Mouse (Mus musculus): ENCODE results near the gene Pdcd1lg2. TPM values are rescaled to one million over a fixed set of nuclear protein-coding genes. Genes with fewer than 3 reads are reported as not detected.

Gene Pdcd1lg2
- polyA plus RNA-seq, 1 experiment from 2014 or later, result not detected

GRCm38 (mm10) chr19:29472946-29473345 is 62.2 kb downstream of the Pdcd1lg2 start:
- 73% methylated on average over 5 of the region's 5 CpGs for WGBS
- Histone ChIP-seq H3K36me3 (no peaks in the 10 kb centered on the region), H3K4me3 (no peak overlapping the region), H3K27me3 (replicated peaks) (no peaks in the 10 kb centered on the region), H3K4me2 (no peak overlapping the region), H3K27ac (replicated peaks) (peak overlapping the region; percentile 34), H3K4me1 (peaks cover 52% of the 10 kb centered on the region), H3K9ac (no peak overlapping the region), H3K9me3 (no peaks in the 10 kb centered on the region)
- no peak for ATAC-seq (ENCODE audit: extremely low read depth, insufficient number of reproducible peaks, low FRiP score, low TSS enrichment)

GRCm38 (mm10) chr19:29474803-29475202 is 64.1 kb downstream of the Pdcd1lg2 start:
- peaks cover 39% of the 10 kb centered on the region for H3K4me1 ChIP-seq
- H3K27me3 ChIP-seq (replicated peaks), result no peaks in the 10 kb centered on the region
- 53% methylated on average over 2 of the region's 2 CpGs for WGBS
- no peak overlapping the region for H3K9ac ChIP-seq
- H3K36me3 ChIP-seq, result no peaks in the 10 kb centered on the region
- H3K4me3 ChIP-seq, result no peak overlapping the region
- H3K9me3 ChIP-seq, result no peaks in the 10 kb centered on the region
- H3K4me2 ChIP-seq, result no peak overlapping the region
- no peak overlapping the region for H3K27ac ChIP-seq (replicated peaks)
- ATAC-seq (ENCODE audit: extremely low read depth, insufficient number of reproducible peaks, low FRiP score, low TSS enrichment), result no peak

GRCm38 (mm10) chr19:29475210-29475620 is 64.5 kb downstream of the Pdcd1lg2 start:
- ATAC-seq (ENCODE audit: extremely low read depth, insufficient number of reproducible peaks, low FRiP score, low TSS enrichment), result no peak
- no peaks in the 10 kb centered on the region for H3K27me3 ChIP-seq (replicated peaks)
- WGBS, result 76% methylated on average over 4 of the region's 4 CpGs
- H3K36me3 ChIP-seq, result no peaks in the 10 kb centered on the region
- no peaks in the 10 kb centered on the region for H3K9me3 ChIP-seq
- H3K4me1 ChIP-seq, result peaks cover 35% of the 10 kb centered on the region
- no peak overlapping the region for H3K9ac ChIP-seq
- no peak overlapping the region for H3K27ac ChIP-seq (replicated peaks)
- no peak overlapping the region for H3K4me3 ChIP-seq
- no peak overlapping the region for H3K4me2 ChIP-seq

- Histone ChIP-seq H3K4me1 (peaks cover 4% of the 10 kb centered on the region; the same call in 1 of the 2 replicates), H3K4me2 (no peak overlapping the region), H3K9me3 (no peaks in the 10 kb centered on the region), H3K27ac (replicated peaks) (no peak overlapping the region), H3K4me3 (no peak overlapping the region), H3K36me3 (no peaks in the 10 kb centered on the region), H3K9ac (no peak overlapping the region), H3K27me3 (replicated peaks) (no peaks in the 10 kb centered on the region)
- WGBS, result 25% methylated on average over 4 of the region's 4 CpGs
- no peak for ATAC-seq (ENCODE audit: extremely low read depth, insufficient number of reproducible peaks, low FRiP score, low TSS enrichment)
These were observed 67.9 kb downstream of the Pdcd1lg2 start for GRCm38 (mm10) chr19:29478598-29478997.

- H3K36me3 ChIP-seq, result no peaks in the 10 kb centered on the region
- peaks cover 4% of the 10 kb centered on the region; the same call in 1 of the 2 replicates for H3K4me1 ChIP-seq
- no peaks in the 10 kb centered on the region for H3K27me3 ChIP-seq (replicated peaks)
- H3K4me2 ChIP-seq, result no peak overlapping the region
- H3K4me3 ChIP-seq, result no peak overlapping the region
- no peak overlapping the region for H3K27ac ChIP-seq (replicated peaks)
- no peaks in the 10 kb centered on the region for H3K9me3 ChIP-seq
- no peak for ATAC-seq (ENCODE audit: extremely low read depth, insufficient number of reproducible peaks, low FRiP score, low TSS enrichment)
- no peak overlapping the region for H3K9ac ChIP-seq
- WGBS, result 70% methylated on average over 6 of the region's 6 CpGs
These were observed 70.9 kb downstream of the Pdcd1lg2 start for GRCm38 (mm10) chr19:29481578-29481977.

- ATAC-seq (ENCODE audit: extremely low read depth, insufficient number of reproducible peaks, low FRiP score, low TSS enrichment), result no peak
- Histone ChIP-seq H3K4me1 (peaks cover 4% of the 10 kb centered on the region; the same call in 1 of the 2 replicates), H3K36me3 (no peaks in the 10 kb centered on the region), H3K4me3 (no peak overlapping the region), H3K9me3 (no peaks in the 10 kb centered on the region), H3K4me2 (no peak overlapping the region), H3K9ac (no peak overlapping the region), H3K27ac (replicated peaks) (no peak overlapping the region), H3K27me3 (replicated peaks) (no peaks in the 10 kb centered on the region)
- 75% methylated on average over 5 of the region's 5 CpGs for WGBS
These were observed 71.4 kb downstream of the Pdcd1lg2 start for GRCm38 (mm10) chr19:29482148-29482547.

GRCm38 (mm10) chr19:29482637-29483036 is 71.9 kb downstream of the Pdcd1lg2 start:
- WGBS, result 51% methylated on average over 3 of the region's 3 CpGs
- Histone ChIP-seq H3K9me3 (no peaks in the 10 kb centered on the region), H3K4me1 (peaks cover 4% of the 10 kb centered on the region; the same call in 1 of the 2 replicates), H3K4me3 (no peak overlapping the region), H3K9ac (no peak overlapping the region), H3K27me3 (replicated peaks) (no peaks in the 10 kb centered on the region), H3K36me3 (no peaks in the 10 kb centered on the region), H3K4me2 (no peak overlapping the region), H3K27ac (replicated peaks) (no peak overlapping the region)
- no peak for ATAC-seq (ENCODE audit: extremely low read depth, insufficient number of reproducible peaks, low FRiP score, low TSS enrichment)

- Histone ChIP-seq H3K9me3 (no peaks in the 10 kb centered on the region), H3K4me2 (no peak overlapping the region), H3K4me1 (peaks cover 8% of the 10 kb centered on the region), H3K27me3 (replicated peaks) (no peaks in the 10 kb centered on the region), H3K4me3 (no peak overlapping the region), H3K36me3 (no peaks in the 10 kb centered on the region), H3K27ac (replicated peaks) (no peak overlapping the region), H3K9ac (no peak overlapping the region)
- no peak for ATAC-seq (ENCODE audit: extremely low read depth, insufficient number of reproducible peaks, low FRiP score, low TSS enrichment)
- 54% methylated on average over 2 of the region's 2 CpGs for WGBS
These were observed 72.7 kb downstream of the Pdcd1lg2 start for GRCm38 (mm10) chr19:29483386-29483785.

- Histone ChIP-seq H3K36me3 (no peaks in the 10 kb centered on the region), H3K4me1 (peaks cover 7% of the 10 kb centered on the region), H3K4me3 (no peak overlapping the region), H3K9me3 (no peaks in the 10 kb centered on the region), H3K27me3 (replicated peaks) (no peaks in the 10 kb centered on the region), H3K27ac (replicated peaks) (no peak overlapping the region), H3K4me2 (no peak overlapping the region), H3K9ac (no peak overlapping the region)
- WGBS, result 66% methylated on average over 2 of the region's 2 CpGs
- ATAC-seq (ENCODE audit: extremely low read depth, insufficient number of reproducible peaks, low FRiP score, low TSS enrichment), result no peak
These were observed 73.8 kb downstream of the Pdcd1lg2 start for GRCm38 (mm10) chr19:29484537-29484936.

- WGBS, result 81% methylated on average over 3 of the region's 3 CpGs
- H3K4me1 ChIP-seq, result peaks cover 7% of the 10 kb centered on the region
- no peak overlapping the region for H3K27ac ChIP-seq (replicated peaks)
- H3K36me3 ChIP-seq, result no peaks in the 10 kb centered on the region
- H3K27me3 ChIP-seq (replicated peaks), result no peaks in the 10 kb centered on the region
- no peak for ATAC-seq (ENCODE audit: extremely low read depth, insufficient number of reproducible peaks, low FRiP score, low TSS enrichment)
- H3K4me2 ChIP-seq, result no peak overlapping the region
- H3K9ac ChIP-seq, result no peak overlapping the region
- H3K4me3 ChIP-seq, result no peak overlapping the region
- no peaks in the 10 kb centered on the region for H3K9me3 ChIP-seq
These were observed 74.7 kb downstream of the Pdcd1lg2 start for GRCm38 (mm10) chr19:29485257-29485948.

- Histone ChIP-seq H3K4me2 (no peak overlapping the region), H3K36me3 (no peaks in the 10 kb centered on the region), H3K4me1 (peaks cover 7% of the 10 kb centered on the region), H3K4me3 (no peak overlapping the region), H3K9me3 (no peaks in the 10 kb centered on the region), H3K27me3 (replicated peaks) (no peaks in the 10 kb centered on the region), H3K9ac (no peak overlapping the region), H3K27ac (replicated peaks) (no peak overlapping the region)
- 81% methylated on average over 7 of the region's 7 CpGs for WGBS
- ATAC-seq (ENCODE audit: extremely low read depth, insufficient number of reproducible peaks, low FRiP score, low TSS enrichment), result no peak
These were observed 76.0 kb downstream of the Pdcd1lg2 start for GRCm38 (mm10) chr19:29486545-29487206.

Data from heart, embryonic 13.5 days (tissue).